Mouse (Mus musculus) bone marrow macrophage, adult 2 months (primary cell): ENCODE data around the gene Map2k3.

Experiments used
- CTCF ChIP-seq: IDR thresholded peaks from 2 replicates; pipeline ENCODE4 v1.5.1; 2012; ENCODE audit warnings: low read depth, mild to moderate bottlenecking, low read length, moderate library complexity
- POLR2A ChIP-seq: IDR thresholded peaks from 2 replicates; pipeline ENCODE4 v1.6.1; 2012; ENCODE audit warnings: mild to moderate bottlenecking, low read depth, low read length, borderline replicate concordance

GRCm38 (mm10) chr11:60890286-60890685 is 41.5 kb upstream of the Map2k3 start:
- TF ChIP-seq POLR2A (no peak), CTCF (no peak)
